Mouse (Mus musculus) embryonic facial prominence, embryonic 11.5 days (tissue): ENCODE data around the gene Pkp2. TPM values are rescaled to one million over a fixed set of nuclear protein-coding genes. Genes with fewer than 3 reads are reported as not detected.

Experiments used
- ATAC-seq: fragments of 200-750 bp; cut with Nextera tagmentation; replicated peaks from 2 replicates; pipeline ENCODE4 v1.8.0; 2017; ENCODE audit warnings: low read depth; ENCODE audit not compliant: insufficient number of reproducible peaks, low FRiP score, low TSS enrichment
- DNase-seq: peaks from one replicate; pipeline ENCODE4 v3.0.0-alpha.2; 2015; ENCODE audit warnings: low spot score
- H3K27ac ChIP-seq: fragments of 300-500 bp; sonication (generic); replicated peaks from 2 replicates; pipeline ENCODE4 v1.5.1; 2014; ENCODE audit warnings: mild to moderate bottlenecking, low read depth, low read length, control low read depth
- H3K27me3 ChIP-seq: fragments of 300-500 bp; sonication (generic); 2 replicates; pipeline ENCODE4 v1.6.1; 2014; ENCODE audit warnings: mild to moderate bottlenecking, low read length, moderate library complexity, mixed read lengths; ENCODE audit not compliant: control insufficient read depth, insufficient read depth
- H3K36me3 ChIP-seq: fragments of 300-500 bp; sonication (generic); replicated peaks from 2 replicates; pipeline ENCODE4 v1.6.1; 2014; ENCODE audit warnings: low read depth, mild to moderate bottlenecking, low read length, moderate library complexity, mixed read lengths; ENCODE audit not compliant: control insufficient read depth, insufficient read depth
- H3K4me1 ChIP-seq: fragments of 300-500 bp; sonication (generic); 2 replicates; pipeline ENCODE4 v1.6.1; 2014; ENCODE audit warnings: low read length, mixed read lengths; ENCODE audit not compliant: control insufficient read depth, insufficient read depth
- H3K4me2 ChIP-seq: fragments of 300-500 bp; sonication (generic); 2 replicates; pipeline ENCODE4 v1.6.1; 2014; ENCODE audit warnings: low read depth, mild to moderate bottlenecking, control low read depth, low read length, moderate library complexity
- H3K4me3 ChIP-seq: fragments of 300-500 bp; sonication (generic); 2 replicates; pipeline ENCODE4 v1.5.1; 2014; ENCODE audit warnings: low read depth, low read length, control low read depth
- H3K9ac ChIP-seq: fragments of 300-500 bp; sonication (generic); replicated peaks from 2 replicates; pipeline ENCODE4 v1.6.1; 2014; ENCODE audit warnings: mild to moderate bottlenecking, control low read depth, low read length
- H3K9me3 ChIP-seq: fragments of 300-500 bp; sonication (generic); replicated peaks from 2 replicates; pipeline ENCODE4 v1.6.1; 2016; ENCODE audit warnings: mild to moderate bottlenecking, low read length, inconsistent platforms, mixed read lengths; ENCODE audit not compliant: control insufficient read depth
- WGBS: fragments of 180-500 bp; shearing (Covaris S2); extraction: QIAGEN DNeasy Blood & Tissue Kit; methylation state at CpG from one replicate; pipeline ENCODE4 v1.1.7; 2014; 5-methylcytosine and 5-hydroxymethylcytosine counted together
- polyA plus RNA-seq: library from polyadenylated mRNA; unstranded; fragments of >200 nt; fragmentation: Nextera tagmentation; extraction: Ambion mirVana; gene quantifications from 2 replicates; pipeline ENCODE4 v1.2.1, GENCODE M21; 2014

Pkp2 gene
- polyA plus RNA-seq, 1 experiment from 2014 or later = 5.1 TPM

GRCm38 (mm10) chr16:16262436-16262835 lies 49.3 kb downstream of the Pkp2 start:
- Histone ChIP-seq H3K36me3 (no peaks in the 10 kb centered on the region), H3K4me1 (no peaks in the 10 kb centered on the region), H3K9ac (no peak overlapping the region), H3K27me3 (no peaks in the 10 kb centered on the region), H3K4me2 (no peak overlapping the region), H3K4me3 (no peak overlapping the region), H3K9me3 (no peaks in the 10 kb centered on the region), H3K27ac (no peak overlapping the region)
- 92% methylated on average over 3 of the region's 3 CpGs for WGBS
- DNase-seq = no peak
- no peak for ATAC-seq

GRCm38 (mm10) chr16:16272978-16273377 lies 59.9 kb downstream of the Pkp2 start:
- Histone ChIP-seq H3K4me2 (no peak overlapping the region), H3K27ac (no peak overlapping the region), H3K4me1 (no peaks in the 10 kb centered on the region), H3K4me3 (no peak overlapping the region), H3K9ac (no peak overlapping the region), H3K27me3 (no peaks in the 10 kb centered on the region), H3K36me3 (no peaks in the 10 kb centered on the region), H3K9me3 (no peaks in the 10 kb centered on the region)
- ATAC-seq = no peak
- DNase-seq = no peak
- 62% methylated on average over 3 of the region's 3 CpGs for WGBS

- DNase-seq (no peak), ATAC-seq (no peak)
- Histone ChIP-seq H3K27ac (no peak overlapping the region), H3K27me3 (no peaks in the 10 kb centered on the region), H3K4me1 (no peaks in the 10 kb centered on the region), H3K4me2 (no peak overlapping the region), H3K9me3 (no peaks in the 10 kb centered on the region), H3K4me3 (no peak overlapping the region), H3K9ac (no peak overlapping the region), H3K36me3 (no peaks in the 10 kb centered on the region)
- 87% methylated on average over 6 of the region's 6 CpGs for WGBS
These were observed 60.6 kb downstream of the Pkp2 start for GRCm38 (mm10) chr16:16273752-16274151.

- DNase-seq (peak; percentile 93), ATAC-seq (peak; percentile 98)
- Histone ChIP-seq H3K4me2 (peak within 1 kb of the TSS; percentile 61), H3K4me3 (peak within 1 kb of the TSS; percentile 96), H3K4me1 (no peaks in the 10 kb centered on the region), H3K27ac (peak within 1 kb of the TSS; percentile 87), H3K9ac (peak within 1 kb of the TSS; percentile 90), H3K9me3 (no peaks in the 10 kb centered on the region), H3K36me3 (peaks cover 3% of the 10 kb centered on the region), H3K27me3 (no peaks in the 10 kb centered on the region)
- under 1% methylated on average over 41 of the region's 50 CpGs for WGBS
These were observed 89.4 kb downstream of the Pkp2 start, which contains the start of gene Yars2 for GRCm38 (mm10) chr16:16302369-16303137. TSS of gene Yars2 (plus strand) at chr16:16302965.

DNA sequence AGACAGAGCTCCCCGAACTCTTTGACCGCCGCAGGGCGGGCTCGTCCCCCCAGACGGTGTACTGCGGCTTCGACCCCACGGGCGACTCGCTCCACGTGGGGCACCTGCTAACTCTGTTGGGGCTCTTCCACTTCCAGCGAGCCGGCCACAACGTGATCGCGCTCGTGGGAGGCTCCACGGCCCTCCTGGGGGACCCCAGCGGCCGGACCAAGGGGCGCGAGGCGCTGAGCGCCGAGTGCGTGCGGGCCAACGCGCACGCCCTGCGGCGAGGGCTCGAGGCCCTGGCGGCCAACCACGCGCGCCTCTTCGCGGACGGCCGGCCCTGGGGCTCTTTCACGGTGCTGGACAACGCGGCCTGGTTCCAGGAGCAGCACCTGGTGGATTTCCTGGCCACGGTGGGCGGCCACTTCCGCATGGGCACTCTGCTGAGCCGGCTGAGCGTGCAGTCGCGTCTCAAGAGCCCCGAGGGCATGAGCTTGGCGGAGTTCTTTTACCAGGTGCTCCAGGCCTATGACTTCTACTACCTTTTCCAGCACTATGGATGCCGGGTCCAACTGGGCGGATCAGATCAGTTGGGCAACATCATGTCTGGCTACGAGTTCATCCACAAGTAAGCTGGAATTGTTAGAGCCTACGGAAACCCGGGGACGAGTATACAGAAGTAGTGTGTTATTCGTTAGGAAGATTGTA lies 90.2 kb downstream of the Pkp2 start:
- WGBS = under 1% methylated on average over 53 of the region's 61 CpGs
- H3K27ac ChIP-seq = peak overlapping the region; percentile 87
- H3K9ac ChIP-seq = peak overlapping the region; percentile 90
- ATAC-seq = peak; percentile 72
- H3K9me3 ChIP-seq = no peaks in the 10 kb centered on the region
- H3K4me1 ChIP-seq = no peaks in the 10 kb centered on the region
- peak; percentile 66 for DNase-seq
- peak overlapping the region; percentile 61 for H3K4me2 ChIP-seq
- peaks cover 3% of the 10 kb centered on the region for H3K36me3 ChIP-seq
- peak overlapping the region; percentile 96 for H3K4me3 ChIP-seq
- no peaks in the 10 kb centered on the region for H3K27me3 ChIP-seq

GRCm38 (mm10) chr16:16303888-16304287 lies 90.8 kb downstream of the Pkp2 start:
- peak overlapping the region; percentile 61 for H3K4me2 ChIP-seq
- peak overlapping the region; percentile 90; the same call in 1 of the 2 replicates for H3K9ac ChIP-seq
- no peaks in the 10 kb centered on the region for H3K4me1 ChIP-seq
- H3K36me3 ChIP-seq = peaks cover 3% of the 10 kb centered on the region
- peak; percentile 50 for DNase-seq
- peak overlapping the region; percentile 96 for H3K4me3 ChIP-seq
- 22% methylated on average over 7 of the region's 7 CpGs for WGBS
- no peak for ATAC-seq
- no peaks in the 10 kb centered on the region for H3K27me3 ChIP-seq
- H3K27ac ChIP-seq = no peak overlapping the region
- no peaks in the 10 kb centered on the region for H3K9me3 ChIP-seq

DNA sequence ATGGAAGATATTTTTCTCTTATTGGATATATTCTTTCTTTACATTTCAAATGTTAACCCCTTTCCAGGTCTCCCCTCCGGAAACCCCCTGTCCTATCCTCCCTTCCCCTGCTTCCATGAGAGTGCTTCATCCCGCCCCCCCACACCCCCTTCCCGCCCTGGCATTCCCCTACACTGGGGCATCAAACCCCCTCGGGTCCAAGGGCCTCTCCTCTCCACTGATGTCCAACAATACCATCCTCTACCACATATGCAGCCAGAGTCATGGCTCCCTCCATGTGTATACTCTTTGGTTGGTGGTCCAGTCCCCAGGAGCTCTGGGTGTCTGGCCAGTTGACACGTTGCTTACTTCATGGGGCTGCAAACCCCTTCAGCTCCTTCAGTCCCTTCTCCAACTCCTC lies 98.2 kb downstream of the Pkp2 start:
- WGBS = 79% methylated on average over 5 of the region's 5 CpGs
- no peaks in the 10 kb centered on the region for H3K4me1 ChIP-seq
- no peak overlapping the region for H3K4me3 ChIP-seq
- no peak overlapping the region for H3K27ac ChIP-seq
- ATAC-seq (no peak), DNase-seq (no peak)
- no peaks in the 10 kb centered on the region for H3K27me3 ChIP-seq
- no peaks in the 10 kb centered on the region for H3K9me3 ChIP-seq
- no peak overlapping the region for H3K9ac ChIP-seq
- peaks cover 4% of the 10 kb centered on the region for H3K36me3 ChIP-seq
- H3K4me2 ChIP-seq = no peak overlapping the region
